8 mouse cellular contexts compared by ENCODE assay signal in genomic region chr9:118960415-118961091, GRCm38 (mm10). TPM values are rescaled to one million over a fixed set of nuclear protein-coding genes. Genes with fewer than 3 reads are reported as not detected.
DNase-seq lines count a peak whose midpoint lies in the region; ATAC-seq lines count a peak whose summit lies in the region.

No protein-coding gene starts in this region.

- peak; percentile 40; the same call in 1 of the 2 replicates for ATAC-seq in heart, embryonic 15.5 days (replicated peaks; ENCODE audit: insufficient number of reproducible peaks, insufficient read depth, low FRiP score, low read depth)
- ATAC-seq in limb, embryonic 12.5 days (ENCODE audit: insufficient number of reproducible peaks, insufficient read depth, low FRiP score, low TSS enrichment, low read depth), result no peak

- peak overlapping the region; percentile 71 for H3K27ac ChIP-seq in heart, embryonic 15.5 days
- H3K27ac ChIP-seq in limb, embryonic 12.5 days, result peak overlapping the region; percentile 50; the same call in 1 of the 2 replicates

- H3K36me3 ChIP-seq in heart, embryonic 15.5 days, result no peaks in the 10 kb centered on the region
- H3K36me3 ChIP-seq in limb, embryonic 12.5 days, result peaks cover 32% of the 10 kb centered on the region

- H3K9ac ChIP-seq in heart, embryonic 15.5 days, result no peak overlapping the region
- no peak overlapping the region; the same call in 1 of the 2 replicates for H3K9ac ChIP-seq in limb, embryonic 12.5 days (replicated peaks)

- peaks cover 23% of the 10 kb centered on the region for H3K4me1 ChIP-seq in heart, embryonic 15.5 days (replicated peaks)
- H3K4me1 ChIP-seq in limb, embryonic 12.5 days (replicated peaks), result peaks cover 37% of the 10 kb centered on the region

- no peaks in the 10 kb centered on the region for H3K27me3 ChIP-seq in heart, embryonic 15.5 days
- H3K27me3 ChIP-seq in limb, embryonic 12.5 days, result no peaks in the 10 kb centered on the region

- peak overlapping the region; percentile 44 for H3K4me2 ChIP-seq in heart, embryonic 15.5 days
- peak overlapping the region; percentile 23 for H3K4me2 ChIP-seq in limb, embryonic 12.5 days

- DNase-seq in thymus, postnatal 4 days, result peak; percentile 35
- no peak for DNase-seq in thymus, postnatal 36 days
- peak; percentile 40 for DNase-seq in skeletal muscle tissue, adult 2 months (ENCODE audit: low read depth, low spot score)
- DNase-seq in frontal cortex, postnatal 14 days (ENCODE audit: low spot score in 2 of 2), result no peak
- DNase-seq in Muller cell, postnatal 12 days (ENCODE audit: inconsistent ontology term), result no peak
- DNase-seq in T-cell, adult 2 months (ENCODE audit: low spot score), result no peak

- no peak overlapping the region for H3K4me3 ChIP-seq in heart, embryonic 15.5 days
- H3K4me3 ChIP-seq in limb, embryonic 12.5 days (replicated peaks), result no peak overlapping the region

- H3K9me3 ChIP-seq in heart, embryonic 15.5 days (replicated peaks), result no peaks in the 10 kb centered on the region
- H3K9me3 ChIP-seq in limb, embryonic 12.5 days, result no peaks in the 10 kb centered on the region

- WGBS in heart, embryonic 15.5 days, result 37% methylated on average over 16 of the region's 16 CpGs
- 18% methylated on average over 16 of the region's 16 CpGs for WGBS in limb, embryonic 12.5 days

RNA-seq across cellular contexts. Expression of gene Ctdspl, which starts 34.3 kb away (rescaled TPM):
- polyA plus RNA-seq in heart, embryonic 15.5 days (2015; fragmentation: Nextera tagmentation; extraction: Ambion mirVana), result 7.1 and 8.9 TPM in 2 replicates
- 19.2 and 19.9 TPM in 2 replicates for polyA plus RNA-seq in limb, embryonic 12.5 days (2016; fragmentation: Nextera tagmentation; extraction: Ambion mirVana)

Comparison
In these comparisons a context has a peak if more than half of its experiments do, and no peak if none do; other contexts are left out.
1. DNase-seq: peak in thymus, postnatal 4 days (single experiment) and skeletal muscle tissue, adult 2 months (single experiment); none in thymus, postnatal 36 days (0 of 2), frontal cortex, postnatal 14 days (0 of 2), Muller cell, postnatal 12 days (single experiment) and T-cell, adult 2 months (single experiment).